Comparison of ENCODE assay signal across 8 mouse cellular contexts in the genomic region with DNA sequence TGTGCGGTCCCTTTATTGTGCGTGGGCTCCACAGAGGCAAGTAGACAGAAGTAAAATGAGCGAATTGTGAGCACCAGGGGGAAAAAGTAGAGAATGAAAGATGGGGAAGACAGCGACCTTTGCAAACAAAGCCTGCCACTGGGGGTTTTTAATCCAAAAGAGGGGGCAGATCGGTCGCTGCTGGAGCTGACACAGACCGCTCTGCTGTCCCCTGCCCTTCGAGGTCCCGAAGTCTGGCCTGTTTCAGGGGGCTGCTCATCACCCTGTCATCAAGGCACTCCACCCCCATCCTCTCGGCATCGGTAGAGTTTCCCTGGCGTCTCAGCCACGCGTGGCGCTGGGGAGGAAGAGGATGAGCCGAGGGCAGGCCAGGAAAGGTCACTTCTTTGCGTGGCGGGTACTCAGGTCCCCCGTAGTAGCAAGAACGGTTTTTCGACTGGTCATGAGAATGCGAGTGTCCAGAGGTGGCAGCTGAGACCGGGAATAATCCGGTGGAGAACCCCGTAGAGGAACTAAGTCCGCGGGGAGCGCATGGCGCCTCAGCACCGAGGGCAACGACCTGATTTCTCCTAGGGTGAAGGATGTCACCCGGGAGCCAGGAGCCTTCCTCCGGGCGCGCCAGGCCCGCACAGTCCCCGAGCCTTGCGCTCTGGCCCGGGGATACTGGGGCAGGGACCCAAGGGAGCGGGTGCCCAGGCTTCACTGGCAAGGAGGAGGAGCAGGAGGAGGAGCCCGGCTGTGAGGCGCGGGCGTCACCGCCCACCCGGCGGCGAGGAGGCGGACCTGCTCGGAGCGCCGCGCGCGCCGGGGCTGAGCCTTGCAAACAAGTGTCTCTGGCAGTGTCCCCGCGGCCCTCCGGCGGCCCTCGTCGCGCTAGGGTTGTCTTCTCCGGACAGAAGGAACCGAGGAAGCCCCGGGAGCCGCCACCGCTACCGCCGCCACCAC. TPM values are rescaled to one million over a fixed set of nuclear protein-coding genes. Genes with fewer than 3 reads are reported as not detected.
DNase-seq lines count a peak whose midpoint lies in the region; ATAC-seq and TF ChIP-seq lines count a peak whose summit lies in the region.

A gene (plus strand): TSS at position 757 of the 945 bp plus-strand sequence.

- peak; percentile 87 for DNase-seq in R1 (ENCODE audit: low read depth, low spot score)
- peak; percentile 90 to 96 for DNase-seq in cerebellum, postnatal 14 days
- DNase-seq in frontal cortex, postnatal 10 days (ENCODE audit: low spot score in 2 of 2), result peak; percentile 87 to 92
- DNase-seq in hindbrain, embryonic 11.5 days (ENCODE audit: low spot score), result peak; percentile 89
- DNase-seq in layer of hippocampus, postnatal 10 days (ENCODE audit: low spot score in 2 of 2), result peak; percentile 87 to 94
- DNase-seq in lung, postnatal 0 days (ENCODE audit: low spot score), result peak; percentile 95
- peak; percentile 71 for DNase-seq in ovary, postnatal 10 days (ENCODE audit: low spot score)
- DNase-seq in thymus, postnatal 0 days (ENCODE audit: low spot score), result peak; percentile 90

- H3K27ac ChIP-seq in hindbrain, embryonic 11.5 days (ENCODE audit: low read depth, low read length), result peak within 1 kb of the TSS; percentile 92
- H3K27ac ChIP-seq in lung, postnatal 0 days (ENCODE audit: low read length), result peak within 1 kb of the TSS; percentile 85

- peak within 1 kb of the TSS; percentile 99 for H3K4me2 ChIP-seq in hindbrain, embryonic 11.5 days (replicated peaks; ENCODE audit: low read depth, low read length)
- peak within 1 kb of the TSS; percentile 100 for H3K4me2 ChIP-seq in lung, postnatal 0 days (replicated peaks; ENCODE audit: low read depth, low read length)

- TF ChIP-seq EP300 in lung, postnatal 0 days (IDR thresholded peaks at IDR 0.05), result no peak

- TF ChIP-seq CTCF in lung, postnatal 0 days (IDR thresholded peaks at IDR 0.05), result peak; percentile 9

- H3K9ac ChIP-seq in hindbrain, embryonic 11.5 days (ENCODE audit: low read depth, low read length), result peak within 1 kb of the TSS; percentile 68
- peak within 1 kb of the TSS; percentile 65 for H3K9ac ChIP-seq in lung, postnatal 0 days (replicated peaks; ENCODE audit: low read depth)

- under 1% methylated on average over 66 of the region's 70 CpGs for WGBS in hindbrain, embryonic 11.5 days
- under 1% methylated on average over 65 of the region's 70 CpGs for WGBS in lung, postnatal 0 days

- ATAC-seq in hindbrain, embryonic 11.5 days (ENCODE audit: low FRiP score), result peak; percentile 91
- peak; percentile 93 for ATAC-seq in lung, postnatal 0 days

- H3K4me1 ChIP-seq in hindbrain, embryonic 11.5 days (replicated peaks; ENCODE audit: control insufficient read depth, insufficient read depth, low read length), result no peaks in the 10 kb centered on the region
- H3K4me1 ChIP-seq in lung, postnatal 0 days (ENCODE audit: insufficient read depth, low read depth, low read length), result 0 out of 2 replicates have a peak, but pooled peaks cover 5% of the 10 kb centered on the region

- no peaks in the 10 kb centered on the region for H3K36me3 ChIP-seq in hindbrain, embryonic 11.5 days (ENCODE audit: control insufficient read depth, insufficient read depth, low read length)
- no peaks in the 10 kb centered on the region for H3K36me3 ChIP-seq in lung, postnatal 0 days (ENCODE audit: insufficient read depth, low read length)

- H3K4me3 ChIP-seq in hindbrain, embryonic 11.5 days (ENCODE audit: low read depth, low read length), result peak within 1 kb of the TSS; percentile 73
- H3K4me3 ChIP-seq in lung, postnatal 0 days (ENCODE audit: low read depth, low read length), result peak within 1 kb of the TSS; percentile 72

- no peaks in the 10 kb centered on the region for H3K9me3 ChIP-seq in hindbrain, embryonic 11.5 days (ENCODE audit: control insufficient read depth, low read length)
- no peaks in the 10 kb centered on the region for H3K9me3 ChIP-seq in lung, postnatal 0 days (ENCODE audit: low read length)

- peaks cover 8% of the 10 kb centered on the region; the same call in 1 of the 2 replicates for H3K27me3 ChIP-seq in hindbrain, embryonic 11.5 days (ENCODE audit: control insufficient read depth, insufficient read depth, low read length)
- H3K27me3 ChIP-seq in lung, postnatal 0 days (replicated peaks; ENCODE audit: insufficient read depth, low read length), result no peaks in the 10 kb centered on the region

RNA-seq across cellular contexts. Expression of the gene that starts here (rescaled TPM):
- polyA plus RNA-seq in hindbrain, embryonic 11.5 days (2014; fragmentation: Nextera tagmentation; extraction: Ambion mirVana), result 2.4 and 2.6 TPM in 2 replicates
- total RNA-seq in layer of hippocampus, postnatal 10 days (2021), result 10 to 100 TPM; 29.0 to 33.2 TPM
- polyA plus RNA-seq in lung, postnatal 0 days (2015; fragmentation: Nextera tagmentation; extraction: Ambion mirVana), result 4.2 and 4.6 TPM in 2 replicates
- polyA plus RNA-seq in thymus, postnatal 0 days (2015; fragmentation: Nextera tagmentation; extraction: Ambion mirVana), result 3.5 and 4.0 TPM in 2 replicates

Comparison
In these comparisons a context has a peak if more than half of its experiments do, and no peak if none do; other contexts are left out.
1. Peak in every context shown above with its lines: DNase-seq, ATAC-seq, H3K4me3 ChIP-seq and H3K27ac ChIP-seq.